Mouse (Mus musculus): Measurements from ENCODE around the gene Frs2.

Gene Frs2

DNA sequence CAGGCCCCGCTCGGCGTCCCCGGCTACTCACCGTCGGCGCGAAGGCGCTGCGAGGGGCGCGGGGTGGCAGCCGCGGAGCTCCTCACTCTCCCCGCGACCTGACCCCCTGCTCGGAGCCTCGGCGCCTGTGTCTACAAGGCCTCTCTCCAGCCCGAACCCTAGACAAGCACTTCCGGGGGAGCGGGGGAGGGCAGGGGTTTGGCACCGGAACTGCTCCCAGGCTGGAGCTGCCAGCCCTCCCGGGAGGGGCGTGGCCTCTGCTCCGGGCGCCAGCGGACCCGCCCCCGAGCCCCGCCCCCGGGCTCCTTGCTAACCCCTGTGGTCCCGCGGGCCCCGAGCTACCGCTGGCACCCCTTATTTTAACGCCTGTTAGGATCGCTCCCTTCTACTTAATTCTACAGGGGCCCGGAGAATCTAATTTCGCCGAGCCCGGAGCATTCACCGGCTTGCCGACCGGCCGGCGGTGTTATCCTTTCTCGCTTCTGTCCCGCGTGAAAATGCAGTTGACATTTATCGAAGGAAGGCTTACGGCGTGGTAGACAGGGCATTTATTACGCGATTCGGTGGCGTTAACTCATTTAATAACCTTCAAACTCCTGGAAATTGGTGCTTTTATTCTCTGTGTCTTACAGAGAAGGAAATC lies at the start of gene Frs2:
Gene Frs2, minus strand, starts transcription at position 174 of the 643 bp plus-strand sequence.
- peak; percentile 93 to 97 for DNase-seq (ENCODE audit: low spot score in 2 of 2)

DNA sequence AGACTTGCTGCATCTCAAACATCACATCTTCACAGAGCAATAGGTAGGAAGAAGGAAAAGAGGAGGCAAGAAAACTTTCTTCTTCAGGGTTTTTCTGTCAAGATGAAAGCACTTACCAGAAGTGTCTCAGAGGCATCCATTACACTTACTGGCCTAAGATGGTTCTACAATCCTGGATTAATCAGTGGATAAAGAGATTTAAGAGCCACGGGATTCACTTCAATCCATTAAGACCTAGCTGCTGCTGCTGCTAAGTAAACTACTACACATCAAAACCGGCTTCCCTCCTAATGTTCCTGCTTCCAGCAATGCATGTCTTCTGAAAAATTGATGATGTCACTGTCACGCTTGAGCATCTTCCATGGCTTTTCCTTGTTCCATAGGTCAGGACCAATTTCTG lies 48.4 kb upstream of the Frs2 start:
- DNase-seq (ENCODE audit: low spot score in 2 of 2): no peak

DNA sequence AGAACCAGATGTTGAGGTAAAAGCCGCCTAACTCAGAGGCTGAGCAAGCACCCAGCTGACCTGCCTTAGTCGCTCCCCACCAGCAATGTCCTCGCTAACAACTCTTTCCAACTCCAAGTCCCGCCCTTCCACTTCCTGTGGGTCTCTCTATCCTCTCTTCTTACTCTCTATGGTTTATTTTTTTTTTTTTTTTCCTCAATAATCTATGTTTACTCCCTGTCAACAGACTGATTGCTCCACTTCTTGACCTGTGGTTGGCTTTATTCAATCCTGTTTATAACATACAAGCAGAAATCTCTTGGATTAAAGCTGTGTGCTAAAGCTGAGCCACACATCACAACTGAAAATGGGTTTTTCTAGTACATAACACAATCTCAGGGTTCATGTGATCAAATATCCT lies 47.4 kb upstream of the Frs2 start:
- DNase-seq (ENCODE audit: low spot score in 2 of 2): no peak

DNA sequence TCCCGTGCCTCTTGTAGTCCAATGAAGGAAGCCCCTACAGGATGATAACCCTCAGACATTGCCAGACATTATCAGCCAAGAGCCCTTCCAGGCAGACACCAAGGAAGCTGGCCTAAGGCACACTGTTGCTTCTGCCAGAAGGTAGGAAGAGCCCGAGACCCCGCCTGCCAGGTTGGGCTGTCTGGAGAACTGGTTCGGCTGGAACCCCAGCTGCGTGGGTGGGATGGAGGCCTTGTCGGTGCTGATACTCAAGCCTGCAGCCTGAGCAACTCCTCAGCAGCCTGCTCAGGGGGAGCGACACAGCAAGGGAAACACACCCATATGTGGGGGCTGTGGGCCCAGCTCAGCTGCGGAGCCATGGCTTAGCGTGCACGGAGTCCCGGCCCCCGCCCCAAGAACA lies 46.7 kb upstream of the Frs2 start:
- DNase-seq (ENCODE audit: low spot score in 2 of 2): no peak

DNA sequence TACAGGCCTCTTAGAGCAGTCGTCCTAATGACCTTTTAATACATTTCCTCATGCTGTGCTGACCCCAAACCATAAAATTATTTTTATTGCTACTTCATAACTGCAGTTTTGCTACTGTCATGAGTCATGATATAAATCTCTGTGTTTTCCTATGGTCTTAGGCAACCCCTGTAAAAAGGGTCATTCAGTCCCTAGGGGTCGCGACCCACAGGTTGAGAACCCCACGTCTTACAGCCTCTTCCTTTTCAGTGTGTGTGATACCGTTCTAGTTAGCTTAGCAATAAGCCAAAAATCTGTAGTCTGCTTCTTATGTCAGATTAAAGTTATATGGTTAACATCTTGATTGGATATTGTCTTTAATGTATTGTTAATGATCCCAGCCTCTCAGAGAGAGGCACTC lies 45.0 kb upstream of the Frs2 start:
- DNase-seq (ENCODE audit: low spot score in 2 of 2): no peak

DNA sequence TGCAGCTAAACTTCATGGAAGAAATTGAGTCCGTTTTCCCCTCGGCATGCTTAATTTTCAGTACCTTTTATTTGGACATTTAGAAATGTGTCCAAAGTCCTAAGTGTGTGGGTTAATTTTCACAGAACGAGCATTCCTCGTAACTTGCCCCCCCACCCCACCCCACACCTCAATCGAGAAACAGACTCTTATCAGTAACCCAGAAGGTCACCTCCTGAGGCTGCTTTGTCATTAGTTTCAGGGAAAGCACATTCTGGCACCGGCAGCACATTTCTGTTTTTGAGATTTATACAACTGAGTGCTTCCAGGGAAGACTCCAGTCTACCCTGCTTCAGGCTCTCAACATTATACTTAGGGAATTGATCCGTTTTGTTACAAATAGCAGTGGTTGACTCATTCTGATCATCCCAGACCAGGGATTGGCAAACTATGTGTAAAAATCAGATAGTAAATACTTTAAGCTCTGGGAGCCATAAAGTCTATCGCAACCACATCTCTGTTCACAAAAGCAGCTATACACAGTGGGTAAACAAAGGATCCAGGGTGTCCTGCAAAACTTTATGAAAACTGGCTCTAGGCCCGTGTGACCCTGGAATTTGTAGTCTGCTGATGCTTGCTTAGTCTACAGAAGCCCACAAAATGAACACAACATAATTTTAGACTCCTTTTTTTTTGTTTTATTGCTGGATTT lies 37.2 kb upstream of the Frs2 start:
- DNase-seq (ENCODE audit: low spot score in 2 of 2): no peak

DNA sequence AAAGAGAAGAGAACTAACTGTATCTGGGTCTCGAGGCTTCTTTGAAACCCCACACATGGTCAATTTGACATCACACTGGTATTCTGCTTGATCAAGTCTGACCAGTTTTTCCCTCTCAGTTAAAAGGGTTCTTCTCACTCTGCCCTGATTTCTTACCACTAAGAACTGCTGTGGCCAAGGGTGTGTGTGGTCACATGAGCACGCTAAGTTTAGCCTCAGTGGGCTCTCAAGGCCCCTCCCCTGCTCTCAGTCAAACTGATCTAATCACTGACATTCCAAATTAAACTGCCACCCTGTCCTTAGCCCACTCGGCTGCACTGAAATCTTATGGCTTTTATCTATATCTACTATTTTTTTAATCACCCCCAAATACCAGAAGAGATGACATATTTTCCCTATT lies 32.8 kb upstream of the Frs2 start:
- no peak for DNase-seq (ENCODE audit: low spot score in 2 of 2)

DNA sequence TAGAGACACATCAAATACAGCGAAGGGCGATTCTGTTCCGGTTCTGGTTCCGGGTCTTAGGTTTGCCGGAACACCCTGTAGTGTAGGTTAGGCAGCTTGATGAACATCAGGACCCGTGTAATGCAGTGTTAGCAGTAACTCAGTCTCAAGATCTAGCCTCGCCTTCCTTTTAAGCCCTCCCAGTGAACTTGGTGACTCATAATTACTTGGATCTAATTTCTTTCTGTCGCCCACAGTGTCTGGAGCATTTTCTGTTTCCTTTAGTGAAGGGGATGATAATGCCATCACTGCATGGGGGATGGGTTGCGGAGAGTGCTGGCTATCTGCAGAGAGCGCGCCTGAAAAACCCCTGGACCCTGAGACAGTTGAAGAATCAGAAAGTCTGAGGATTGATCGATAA lies 26.3 kb upstream of the Frs2 start:
- DNase-seq (ENCODE audit: low spot score in 2 of 2): no peak

DNA sequence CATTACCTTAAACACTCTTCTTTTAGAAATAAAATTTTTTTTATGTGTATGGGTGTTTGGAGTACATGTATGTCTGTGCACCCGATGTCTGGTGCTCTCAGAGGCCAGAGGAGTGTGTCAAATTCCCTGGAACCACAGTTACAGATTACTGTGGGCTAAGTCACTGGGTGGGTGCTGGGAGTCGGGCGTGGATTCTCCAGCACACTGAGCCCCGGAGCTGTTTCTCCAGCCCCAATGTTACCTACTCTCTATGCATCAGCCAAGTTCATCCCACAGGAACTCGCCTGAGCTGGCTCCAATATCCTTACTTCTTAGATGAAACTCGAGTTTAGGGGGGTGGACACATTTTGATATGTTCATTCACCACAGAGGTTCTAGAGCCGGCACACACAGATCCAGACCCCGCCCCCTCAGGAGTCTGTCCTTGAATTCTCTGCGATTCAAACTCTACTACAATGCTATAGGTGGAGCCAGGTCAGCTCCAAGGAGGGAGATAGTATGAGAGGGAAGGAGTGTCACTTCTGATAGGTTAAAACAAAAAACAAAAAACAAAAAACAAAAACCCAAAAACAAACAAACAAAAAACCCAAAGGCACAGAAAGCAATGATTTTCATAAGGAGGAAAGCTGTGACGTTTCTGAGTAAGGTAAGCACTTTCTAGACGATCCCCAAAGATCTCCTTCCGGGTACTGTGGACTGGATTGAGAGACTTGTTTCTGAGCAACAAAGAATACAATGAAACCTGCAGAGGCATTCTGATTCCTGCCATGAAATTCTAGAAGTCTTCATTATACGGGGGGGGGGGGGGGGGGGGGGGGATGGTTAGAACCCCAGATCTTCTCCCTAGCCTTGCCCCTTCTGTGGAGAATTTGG lies 25.5 kb upstream of the Frs2 start:
- no peak for DNase-seq (ENCODE audit: low spot score in 2 of 2)

DNA sequence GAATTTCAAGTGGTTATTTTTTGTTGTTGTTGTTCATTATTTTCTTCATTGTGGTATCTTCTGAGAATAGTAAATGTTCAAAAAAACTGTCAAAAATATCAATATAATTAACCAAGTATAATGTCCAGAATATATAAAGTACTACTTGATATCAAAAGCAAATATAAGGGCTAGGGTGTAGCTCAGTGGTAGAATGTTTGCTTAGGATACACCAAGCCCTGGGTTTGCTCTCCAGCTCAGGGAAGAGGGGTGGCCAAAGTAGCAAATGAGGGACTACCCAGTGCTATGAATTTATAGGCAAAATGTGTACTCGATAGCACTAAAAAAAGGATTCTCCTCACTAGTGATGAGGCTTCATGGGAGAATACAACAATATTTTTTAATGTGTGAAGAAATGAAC lies 24.8 kb upstream of the Frs2 start:
- no peak for DNase-seq (ENCODE audit: low spot score in 2 of 2)

DNA sequence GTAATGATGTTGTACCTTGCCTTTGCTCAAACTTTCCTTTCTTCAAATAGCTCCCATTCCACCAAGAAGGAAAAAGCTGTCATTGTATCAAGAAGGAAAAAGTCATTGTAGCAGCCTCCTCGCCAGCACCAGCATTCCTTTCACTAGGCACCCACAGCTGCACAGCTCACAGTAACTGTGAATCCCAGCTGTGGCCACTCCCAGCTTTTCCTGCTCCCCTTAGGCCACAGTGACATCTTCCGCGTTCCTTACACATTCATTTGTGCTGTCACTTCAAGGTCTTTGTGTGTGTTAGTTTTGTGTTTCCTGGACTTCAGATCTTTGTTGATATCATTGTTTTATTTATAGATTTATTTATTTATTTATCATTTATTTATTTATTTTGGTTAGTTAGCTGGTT lies 23.7 kb upstream of the Frs2 start:
- no peak for DNase-seq (ENCODE audit: low spot score in 2 of 2)

DNA sequence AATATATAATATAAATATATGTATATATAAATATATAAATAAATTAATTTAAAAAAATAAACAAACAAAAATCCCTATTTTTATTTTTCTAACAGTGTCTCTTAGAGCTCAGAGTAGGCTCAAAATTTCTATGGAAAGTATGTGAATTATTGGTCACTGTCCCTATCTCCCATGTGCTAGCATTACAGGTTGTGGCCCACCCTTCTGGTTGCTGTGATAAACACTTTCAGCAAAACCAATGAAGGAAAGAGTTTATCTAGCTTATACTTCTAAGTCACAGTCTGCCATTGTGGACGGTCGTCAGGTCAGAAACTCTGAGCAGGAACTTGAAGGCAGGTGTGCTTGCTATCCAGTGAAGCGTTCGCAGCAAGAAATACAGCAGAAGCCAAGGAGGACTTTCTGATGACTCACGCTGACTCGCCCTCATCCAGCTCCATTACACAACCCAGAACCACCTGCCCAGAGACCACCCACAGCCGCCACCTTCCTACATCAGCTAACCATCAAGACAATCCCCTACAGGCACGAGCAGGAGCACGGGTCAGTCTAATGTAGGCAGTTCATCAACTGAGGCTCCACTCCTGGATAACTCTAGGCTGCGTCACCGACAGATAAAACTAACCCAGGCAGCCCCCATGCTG lies 18.6 kb upstream of the Frs2 start:
- peak in 1 of 2 experiments; percentile 48 for DNase-seq (ENCODE audit: low spot score in 2 of 2)

DNA sequence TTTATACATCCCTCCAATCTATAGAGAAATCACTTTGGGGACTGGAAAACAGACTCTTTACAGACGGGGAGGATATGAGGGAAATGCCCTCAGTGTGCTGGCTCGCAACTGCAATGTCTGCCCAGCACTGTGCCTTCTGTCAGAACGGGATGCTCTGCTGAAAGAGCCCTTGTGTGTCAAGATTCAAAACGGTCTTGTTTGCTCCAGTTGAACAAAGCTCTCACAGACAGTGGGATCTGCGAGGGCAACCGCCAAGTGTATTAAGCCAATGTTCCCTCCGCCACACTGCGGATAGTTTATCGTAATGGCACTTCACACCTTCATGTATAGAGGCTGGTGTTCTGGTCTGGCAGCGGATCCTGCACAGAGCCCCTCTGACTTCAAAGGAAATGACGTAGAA lies 14.3 kb upstream of the Frs2 start:
- no peak for DNase-seq (ENCODE audit: low spot score in 2 of 2)

DNA sequence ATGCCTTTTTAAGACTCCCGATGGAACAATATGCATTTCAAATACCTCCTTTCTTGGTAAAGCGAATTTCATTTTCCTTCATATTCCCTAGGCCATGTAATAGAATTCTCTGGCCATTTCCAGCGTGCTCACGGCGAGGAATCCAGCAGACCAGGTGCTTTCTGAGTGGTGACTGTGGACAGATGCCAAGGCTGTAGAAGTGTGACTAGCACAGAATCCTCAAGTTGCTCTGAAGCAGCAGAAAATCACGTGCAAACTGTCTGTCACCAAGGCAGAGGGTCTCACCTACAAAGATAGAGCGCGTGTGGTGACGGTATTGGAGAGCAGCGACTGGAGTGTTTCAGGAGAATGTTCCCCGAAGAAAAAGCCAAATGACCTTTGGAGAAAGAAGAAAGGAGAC lies 11.8 kb upstream of the Frs2 start:
- DNase-seq (ENCODE audit: low spot score in 2 of 2): no peak

DNA sequence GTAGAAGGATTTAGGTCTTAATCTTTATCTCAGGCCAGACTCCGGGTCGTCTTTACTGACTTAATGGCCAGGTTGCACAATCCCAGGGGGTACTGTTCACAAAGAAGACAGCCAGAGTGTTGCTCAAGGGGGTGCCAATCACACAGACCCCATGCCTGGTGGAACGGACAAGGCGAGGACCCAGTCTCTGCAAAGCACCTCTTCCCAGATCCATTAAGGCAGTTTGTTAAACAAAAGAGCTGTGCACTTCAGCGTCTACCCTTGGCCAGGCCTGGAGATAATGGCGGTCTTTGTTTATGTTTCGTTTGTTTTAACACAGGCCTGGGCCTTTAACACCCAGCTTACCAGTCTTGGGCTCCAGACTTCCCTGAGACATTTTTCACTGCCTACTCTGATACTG lies 3.9 kb upstream of the Frs2 start:
- no peak for DNase-seq (ENCODE audit: low spot score in 2 of 2)

DNA sequence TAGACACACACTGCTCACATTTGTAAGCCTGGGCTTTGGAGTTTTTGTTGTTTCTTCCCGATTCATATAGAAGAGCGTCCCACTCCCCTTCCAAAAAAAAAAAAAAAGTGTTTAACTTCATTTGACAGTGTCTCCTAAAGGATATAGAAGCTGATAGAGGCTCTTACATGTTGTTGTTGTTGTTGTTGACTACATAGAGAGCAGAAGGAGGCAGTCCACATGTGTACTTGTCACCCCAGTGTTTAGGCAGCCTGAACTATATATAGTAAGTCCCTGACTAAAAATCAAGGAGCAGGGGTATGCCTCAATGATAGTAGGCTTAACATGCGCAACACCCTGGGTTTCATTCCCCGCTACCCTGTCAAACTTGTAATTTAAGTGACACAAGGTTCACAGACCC lies 3.3 kb upstream of the Frs2 start:
- DNase-seq (ENCODE audit: low spot score in 2 of 2): no peak

DNA sequence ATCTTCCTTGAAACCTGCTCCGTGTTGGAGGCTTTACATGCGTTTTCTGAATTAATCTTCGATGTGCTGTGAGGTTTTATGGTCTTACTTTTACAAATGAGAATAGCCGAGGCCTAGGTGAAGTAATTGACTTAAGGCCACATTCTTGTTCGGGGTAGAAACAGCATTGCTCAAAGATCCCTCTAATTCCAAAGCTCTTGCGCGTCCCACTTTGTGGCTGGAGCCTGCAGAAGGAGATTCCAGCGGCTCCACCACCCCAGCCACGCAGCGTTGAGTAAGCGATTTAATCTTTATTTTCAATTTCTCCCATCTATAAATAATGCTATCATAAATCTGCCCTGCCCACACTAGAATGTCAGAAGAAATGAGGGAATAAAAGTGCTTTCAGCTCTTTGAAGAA lies 2.9 kb upstream of the Frs2 start:
- DNase-seq (ENCODE audit: low spot score in 2 of 2): no peak

DNA sequence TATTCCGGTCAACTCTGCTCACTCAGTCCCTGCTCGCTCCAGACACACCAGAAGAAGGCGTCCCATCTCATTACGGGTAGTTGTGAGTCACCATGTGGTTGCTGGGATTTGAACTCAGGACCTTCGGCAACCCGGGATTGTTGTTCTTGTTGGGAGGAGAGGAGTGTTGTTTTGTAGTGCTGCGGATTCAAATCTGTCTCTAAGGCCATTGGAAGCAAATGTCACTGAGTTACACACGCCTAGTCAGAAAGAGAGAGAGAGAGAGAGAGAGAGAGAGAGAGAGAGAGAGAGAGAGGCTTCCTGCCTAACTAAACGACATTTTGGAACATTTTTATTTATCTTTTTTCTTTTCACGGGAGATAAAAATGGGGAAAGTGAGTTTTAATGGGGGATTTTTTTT lies 2.4 kb upstream of the Frs2 start:
- no peak for DNase-seq (ENCODE audit: low spot score in 2 of 2)

DNA sequence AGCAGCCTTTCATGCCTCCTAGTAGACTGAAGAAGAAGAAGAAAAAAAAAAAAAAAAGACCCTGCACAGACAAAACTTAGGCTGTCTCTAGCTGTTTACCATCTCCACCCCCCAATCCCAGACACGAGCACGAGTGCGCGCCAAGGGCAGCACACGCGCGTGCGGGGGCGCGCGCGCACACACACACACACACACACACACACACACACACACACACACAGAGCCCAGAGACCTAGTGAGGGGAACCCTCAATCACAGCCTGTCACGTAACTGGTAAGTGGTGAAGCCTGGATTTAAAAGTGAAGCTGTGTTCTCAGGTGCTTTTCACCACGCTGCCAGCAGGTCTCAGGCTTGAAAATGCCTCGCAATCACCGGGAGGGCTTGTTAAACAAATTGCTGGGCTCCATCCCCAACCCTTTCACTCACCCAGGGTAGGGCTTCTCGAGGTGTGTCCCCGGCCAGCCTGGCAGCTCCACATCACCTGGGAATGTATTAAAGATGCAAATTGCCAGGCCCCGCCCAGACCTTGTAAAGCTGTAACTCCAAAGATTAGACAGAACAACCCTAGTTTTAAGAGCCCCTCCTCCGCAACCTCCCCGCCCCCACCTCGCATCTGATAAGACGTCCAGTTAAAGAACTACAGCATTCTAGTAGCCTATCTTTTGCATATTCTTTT lies 1.7 kb upstream of the Frs2 start:
- DNase-seq (ENCODE audit: low spot score in 2 of 2): peak; percentile 45 to 50

DNA sequence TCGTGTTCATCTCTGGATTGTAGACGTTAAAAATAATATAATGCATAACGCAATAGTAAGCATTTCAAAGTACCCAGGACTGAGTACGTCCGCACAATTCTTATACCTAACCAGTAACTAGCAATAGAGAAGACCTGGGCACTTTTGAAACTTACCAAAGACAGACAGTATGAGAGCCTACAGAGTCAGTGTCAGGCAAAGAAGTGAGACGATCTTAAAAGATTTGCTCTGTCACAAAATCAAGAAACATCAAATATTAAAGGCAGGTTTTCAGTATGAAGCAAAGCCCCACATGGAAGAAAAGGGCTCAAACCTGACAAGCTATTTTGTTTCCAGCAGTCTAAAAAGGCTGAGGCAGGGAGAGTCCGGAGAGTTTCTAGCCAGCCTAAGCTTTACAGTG lies 907 bp upstream of the Frs2 start:
- DNase-seq (ENCODE audit: low spot score in 2 of 2): no peak

DNA sequence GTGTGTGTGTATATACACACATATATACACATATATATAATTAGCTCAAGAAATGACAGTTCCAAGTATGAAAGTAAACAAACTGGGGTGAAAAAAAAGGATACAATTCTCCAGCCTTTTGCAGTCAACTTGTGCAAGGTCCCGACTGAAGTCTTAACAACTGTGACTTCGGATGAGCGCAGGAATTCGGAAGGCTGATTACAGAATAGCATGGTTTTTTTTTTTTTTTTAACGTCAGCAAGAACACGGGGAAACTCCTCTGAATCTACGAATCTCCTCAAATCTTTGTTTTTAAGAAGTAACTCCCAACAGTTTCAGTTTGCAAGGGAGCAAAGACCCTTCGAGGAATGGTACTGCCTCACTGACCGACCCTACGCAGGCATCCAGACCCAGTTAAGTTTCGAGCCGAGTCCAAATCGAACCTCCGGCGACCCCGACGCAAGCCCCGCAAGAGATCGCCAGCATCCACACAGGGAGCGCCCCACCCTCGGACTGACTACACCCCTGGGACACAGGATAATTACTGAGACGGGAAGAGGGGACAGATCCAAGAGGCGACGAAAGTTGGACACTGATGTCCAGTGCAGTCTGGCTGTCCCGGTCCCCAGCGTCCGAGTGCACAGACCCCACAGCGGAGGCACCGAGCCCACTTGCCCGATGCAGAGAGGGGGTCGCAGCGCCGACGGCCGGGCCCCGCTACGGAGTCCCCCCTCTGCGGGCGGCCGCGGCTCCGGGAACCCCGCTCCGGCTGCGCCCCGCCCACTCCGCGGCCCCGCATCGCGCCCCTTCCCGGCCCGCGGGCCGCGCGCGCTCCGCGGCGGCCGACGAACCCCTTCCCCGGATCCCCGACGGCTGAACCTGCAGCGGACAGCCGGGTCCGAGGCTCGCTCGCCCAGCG lies 622 bp downstream of the Frs2 start:
- DNase-seq (ENCODE audit: low spot score in 2 of 2): peak in 1 of 2 experiments; percentile 61

Measured in spleen, postnatal 10 days (tissue).